Mouse (Mus musculus) erythroblast, embryonic 14.5 days (primary cell): ENCODE measurements around the gene Ankmy1. TPM values are rescaled to one million over a fixed set of nuclear protein-coding genes. Genes with fewer than 3 reads are reported as not detected.
A peak's percentile ranks its signal among the peaks of the same experiment; 100 is the strongest.

Source experiments
- H3K27me3 ChIP-seq: 2 replicates; pipeline ENCODE4 v1.6.1; 2012; ENCODE audit warnings: inconsistent platforms; ENCODE audit not compliant: control insufficient read depth
- H3K36me3 ChIP-seq: 2 replicates; pipeline ENCODE4 v1.6.1; 2012; ENCODE audit warnings: mild to moderate bottlenecking, inconsistent platforms; ENCODE audit not compliant: control insufficient read depth
- H3K4me1 ChIP-seq: 2 replicates; pipeline ENCODE4 v1.6.1; 2012; ENCODE audit warnings: inconsistent platforms; ENCODE audit not compliant: control insufficient read depth
- H3K4me3 ChIP-seq: replicated peaks from 2 replicates; pipeline ENCODE3; 2012; ENCODE audit warnings: moderate library complexity, mild to moderate bottlenecking, inconsistent platforms
- H3K9me3 ChIP-seq: 2 replicates; pipeline ENCODE4 v1.6.1; 2012; ENCODE audit warnings: low read length, inconsistent platforms, mixed read lengths; ENCODE audit not compliant: control insufficient read depth
- GATA1 ChIP-seq: IDR thresholded peaks from 2 replicates; pipeline ENCODE4 v1.6.1; 2012; ENCODE audit warnings: low read length, inconsistent platforms, mixed read lengths
- TAL1 ChIP-seq: IDR thresholded peaks from 3 replicates; pipeline ENCODE4 v1.6.1; 2012; ENCODE audit warnings: low read length, inconsistent platforms, mixed read lengths
- polyA plus RNA-seq: library from polyadenylated mRNA; stranded (reverse); fragments of >175 nt; gene quantifications from 2 replicates; pipeline ENCODE4 v1.2.3, GENCODE M21; 2012

Gene Ankmy1
- polyA plus RNA-seq, 1 experiment = not detected

DNA sequence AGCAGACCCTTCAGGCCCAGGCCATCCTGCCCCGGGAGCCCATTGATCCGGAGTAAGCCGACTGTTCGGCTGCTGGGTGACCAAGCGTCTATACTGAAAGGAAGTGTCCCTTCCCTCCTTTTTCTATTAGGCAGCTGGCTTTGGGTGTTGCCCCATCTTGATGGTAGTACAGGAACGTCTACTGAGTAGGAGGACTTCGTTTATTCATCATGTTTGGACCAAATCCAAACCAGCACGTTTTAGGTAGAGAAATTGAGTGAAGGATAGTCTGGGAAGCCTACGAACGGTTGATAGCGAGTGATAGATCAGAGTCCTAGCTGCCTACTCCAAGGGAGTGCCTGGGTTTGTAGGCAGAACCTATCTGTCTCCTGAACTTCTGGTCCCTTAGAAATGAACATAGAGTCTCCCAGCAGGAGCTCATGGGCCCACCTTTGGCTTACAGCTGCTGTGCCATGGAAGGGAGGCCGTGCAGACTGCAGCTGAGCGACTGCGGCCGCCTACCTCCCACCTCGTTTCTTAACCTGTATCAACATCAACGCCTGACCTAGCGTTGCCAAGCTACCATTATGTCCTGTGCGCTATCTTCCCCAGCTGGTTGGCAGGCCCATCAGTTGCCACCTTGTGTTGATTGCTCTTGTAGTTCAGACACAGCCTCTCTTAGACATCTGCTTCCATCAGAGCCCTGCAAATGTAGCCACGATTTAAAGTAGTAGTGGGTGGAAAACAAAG is 5.1 kb upstream of the Ankmy1 start:
- Histone ChIP-seq H3K4me1 (peaks cover 70% of the 10 kb centered on the region), H3K4me3 (peak overlapping the region; percentile 85), H3K27me3 (peaks cover 4% of the 10 kb centered on the region), H3K36me3 (no peaks in the 10 kb centered on the region; the same call in 1 of the 2 replicates), H3K9me3 (no peaks in the 10 kb centered on the region)
- TF ChIP-seq TAL1 (no peak), GATA1 (no peak)

DNA sequence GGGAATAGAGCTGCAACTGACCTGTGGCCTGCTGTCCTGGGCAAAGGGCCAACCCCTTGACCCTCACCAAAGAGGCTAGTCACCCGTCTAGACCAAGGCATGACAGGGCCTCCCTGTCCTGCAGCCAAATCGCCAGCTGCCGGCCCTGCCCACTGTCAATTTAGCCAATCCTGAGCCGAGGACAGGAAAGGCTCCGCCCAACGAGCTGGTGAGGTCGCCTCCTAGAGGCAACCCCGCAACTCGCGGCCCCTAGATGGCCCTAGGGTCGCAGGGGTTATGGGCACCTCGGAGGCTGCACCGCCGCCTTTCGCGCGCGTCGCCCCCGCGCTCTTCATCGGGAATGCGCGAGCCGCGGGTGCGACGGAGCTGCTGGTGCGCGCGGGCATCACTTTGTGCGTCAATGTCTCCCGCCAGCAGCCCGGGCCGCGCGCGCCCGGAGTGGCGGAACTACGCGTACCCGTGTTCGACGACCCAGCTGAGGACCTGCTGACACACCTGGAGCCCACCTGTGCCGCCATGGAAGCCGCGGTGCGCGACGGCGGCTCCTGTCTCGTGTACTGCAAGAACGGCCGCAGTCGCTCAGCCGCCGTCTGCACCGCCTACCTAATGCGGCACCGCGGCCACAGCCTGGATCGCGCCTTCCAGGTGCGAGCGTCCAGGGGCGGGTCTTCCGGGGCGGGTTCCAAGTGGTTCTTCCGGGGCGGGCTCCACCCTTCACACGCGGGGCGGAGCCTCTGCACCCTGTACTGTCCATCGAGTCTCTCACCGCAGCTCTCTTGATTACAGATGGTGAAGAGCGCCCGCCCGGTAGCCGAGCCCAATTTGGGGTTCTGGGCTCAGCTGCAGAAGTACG is 4.3 kb upstream of the Ankmy1 start, which contains the start of gene Dusp28:
Gene Dusp28 (plus strand): TSS at position 203 of the 853 bp plus-strand sequence.
- Histone ChIP-seq H3K9me3 (no peaks in the 10 kb centered on the region), H3K4me3 (peak within 1 kb of the TSS; percentile 85), H3K36me3 (no peaks in the 10 kb centered on the region), H3K4me1 (peaks cover 64% of the 10 kb centered on the region), H3K27me3 (peaks cover 11% of the 10 kb centered on the region)
- TF ChIP-seq TAL1 = no peak
- TF ChIP-seq GATA1 = no peak

- no peak overlapping the region for H3K4me3 ChIP-seq
- peaks cover 17% of the 10 kb centered on the region for H3K27me3 ChIP-seq
- H3K36me3 ChIP-seq = no peaks in the 10 kb centered on the region
- no peak for TF ChIP-seq GATA1
- TF ChIP-seq TAL1 = no peak
- no peaks in the 10 kb centered on the region for H3K9me3 ChIP-seq
- H3K4me1 ChIP-seq = peaks cover 53% of the 10 kb centered on the region
Observed at GRCm38 (mm10) chr1:92905703-92906310, 3.1 kb upstream of the Ankmy1 start.

DNA sequence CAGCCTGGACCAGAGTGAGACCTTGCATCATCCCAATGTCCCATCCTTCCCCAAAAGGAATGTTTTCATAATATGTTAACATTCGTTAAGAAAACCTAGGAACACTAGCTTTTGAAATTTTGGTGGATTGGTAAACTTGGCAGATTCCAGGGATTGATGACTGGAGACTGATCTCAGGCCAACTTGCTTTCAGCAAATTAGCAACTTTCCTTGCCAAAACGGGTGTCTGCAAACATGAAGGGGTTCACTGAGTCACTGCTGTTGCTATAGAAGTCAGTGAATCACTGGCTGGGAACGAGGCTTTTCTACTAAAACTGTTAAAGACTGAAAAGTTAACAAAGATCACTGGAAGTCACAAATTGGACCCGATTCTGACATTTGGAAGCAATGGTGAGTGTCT is 921 bp upstream of the Ankmy1 start:
- no peaks in the 10 kb centered on the region for H3K36me3 ChIP-seq
- H3K27me3 ChIP-seq = peaks cover 31% of the 10 kb centered on the region
- no peak overlapping the region for H3K4me3 ChIP-seq
- no peaks in the 10 kb centered on the region for H3K9me3 ChIP-seq
- TF ChIP-seq TAL1 (no peak), GATA1 (no peak)
- peaks cover 33% of the 10 kb centered on the region for H3K4me1 ChIP-seq

DNA sequence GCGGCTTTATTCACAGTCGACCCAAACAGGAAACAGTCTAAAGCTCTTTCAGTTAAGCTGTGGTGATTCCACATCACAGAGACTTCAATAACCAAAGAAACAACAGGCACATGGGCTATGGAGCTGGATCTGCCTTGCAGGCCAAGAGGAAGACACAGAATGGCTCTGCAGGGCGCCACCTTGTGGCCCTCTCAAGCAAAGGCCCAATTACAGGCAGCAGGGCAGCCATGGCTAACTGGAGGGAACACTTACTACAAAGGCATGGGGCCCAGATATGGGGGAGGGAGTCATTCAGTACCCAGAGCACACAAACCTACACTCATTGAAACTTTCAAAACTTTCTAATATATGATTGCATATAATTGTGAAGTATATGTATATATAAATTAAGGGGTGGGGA is 7.6 kb downstream of the Ankmy1 start:
- no peak for TF ChIP-seq GATA1
- no peak for TF ChIP-seq TAL1
- peaks cover 9% of the 10 kb centered on the region for H3K9me3 ChIP-seq
- H3K27me3 ChIP-seq = peaks cover 10% of the 10 kb centered on the region
- no peak overlapping the region for H3K4me3 ChIP-seq
- no peaks in the 10 kb centered on the region for H3K36me3 ChIP-seq
- no peaks in the 10 kb centered on the region for H3K4me1 ChIP-seq

DNA sequence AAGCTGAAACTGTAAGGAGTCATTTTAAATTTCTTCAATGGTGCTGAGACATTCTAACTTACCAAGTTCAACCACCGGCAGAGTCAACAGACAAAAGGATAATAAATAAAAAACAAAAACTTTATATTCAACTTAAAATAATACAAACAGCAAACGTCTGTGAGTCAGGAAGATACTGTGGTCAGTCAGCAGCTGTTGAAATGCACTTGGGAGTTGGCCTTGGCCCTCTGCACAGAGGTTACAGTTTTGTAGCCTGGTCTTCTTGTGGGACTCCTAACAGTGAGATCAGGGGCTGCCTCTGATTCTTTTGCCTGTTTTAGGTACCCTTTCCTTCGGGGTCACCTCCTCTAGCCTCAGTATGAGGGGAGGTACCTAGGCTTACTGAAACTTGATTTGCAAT is 8.8 kb downstream of the Ankmy1 start:
- no peaks in the 10 kb centered on the region for H3K36me3 ChIP-seq
- TF ChIP-seq TAL1 (no peak), GATA1 (no peak)
- H3K4me1 ChIP-seq = no peaks in the 10 kb centered on the region
- peaks cover 9% of the 10 kb centered on the region for H3K9me3 ChIP-seq
- H3K4me3 ChIP-seq = no peak overlapping the region
- H3K27me3 ChIP-seq = 0 out of 2 replicates have a peak, but pooled peaks cover 2% of the 10 kb centered on the region

DNA sequence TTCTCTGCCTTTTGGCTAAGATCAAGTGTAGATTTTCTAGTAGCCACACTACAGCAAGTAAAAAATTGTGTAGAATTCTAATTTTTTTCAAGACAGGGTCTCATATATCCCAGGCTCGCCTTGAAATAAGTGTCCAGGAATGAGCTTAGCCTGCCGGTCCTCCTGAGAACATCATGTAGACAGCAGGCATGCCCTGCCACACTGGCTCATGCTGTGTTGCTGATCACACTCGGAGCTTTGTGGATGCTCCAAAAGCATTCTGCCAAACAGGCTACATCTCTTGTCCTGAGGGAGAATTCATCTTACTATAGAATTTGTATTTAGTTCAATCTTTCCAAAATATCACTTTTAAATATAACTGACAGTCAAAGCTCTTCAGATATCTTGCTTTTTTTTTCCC is 9.9 kb downstream of the Ankmy1 start:
- peaks cover 9% of the 10 kb centered on the region for H3K9me3 ChIP-seq
- H3K27me3 ChIP-seq = no peaks in the 10 kb centered on the region
- H3K4me1 ChIP-seq = no peaks in the 10 kb centered on the region
- TF ChIP-seq GATA1 (no peak), TAL1 (no peak)
- H3K4me3 ChIP-seq = no peak overlapping the region
- no peaks in the 10 kb centered on the region for H3K36me3 ChIP-seq

DNA sequence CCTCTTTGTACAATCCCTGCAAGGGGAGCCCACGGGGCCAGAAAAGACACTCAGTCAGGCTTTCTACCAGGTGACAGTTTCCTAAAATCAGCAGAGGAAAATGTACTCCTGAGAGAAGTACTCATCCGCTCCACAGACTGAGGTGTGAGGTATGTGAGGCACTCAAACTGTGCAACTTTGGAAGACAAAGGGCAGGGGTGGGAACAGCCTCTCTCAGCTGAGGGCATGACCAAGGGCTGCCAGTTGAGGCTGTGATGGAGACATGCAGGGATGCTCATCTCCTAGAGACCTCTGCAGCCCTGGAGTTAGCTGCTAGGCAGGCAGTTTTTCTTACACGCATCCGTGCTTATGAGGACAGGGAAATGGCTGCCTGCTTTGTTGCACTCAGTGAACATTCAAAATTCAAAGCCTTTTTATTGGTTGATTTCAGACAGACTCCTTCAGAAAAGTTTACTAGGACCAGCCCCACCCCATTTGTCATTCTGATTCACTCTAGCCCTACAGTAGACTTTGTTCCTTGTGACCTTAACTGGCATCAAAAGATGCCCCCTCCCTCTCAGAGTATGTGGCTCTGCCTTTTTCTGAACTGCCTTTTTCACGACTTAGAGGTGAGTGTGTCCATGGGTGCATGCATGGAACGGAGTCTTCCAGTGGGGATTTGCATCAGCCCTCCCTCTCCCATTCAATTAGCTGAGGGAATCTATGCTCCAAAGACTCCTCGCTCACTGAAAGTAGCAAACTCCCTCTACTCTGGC is 13.6 kb downstream of the Ankmy1 start:
- peaks cover 9% of the 10 kb centered on the region for H3K9me3 ChIP-seq
- H3K36me3 ChIP-seq = no peaks in the 10 kb centered on the region
- no peaks in the 10 kb centered on the region for H3K4me1 ChIP-seq
- H3K27me3 ChIP-seq = no peaks in the 10 kb centered on the region
- H3K4me3 ChIP-seq = no peak overlapping the region
- no peak for TF ChIP-seq GATA1
- no peak for TF ChIP-seq TAL1

GRCm38 (mm10) chr1:92881982-92882381 is 20.7 kb downstream of the Ankmy1 start:
- H3K4me1 ChIP-seq = no peaks in the 10 kb centered on the region
- H3K9me3 ChIP-seq = no peaks in the 10 kb centered on the region
- TF ChIP-seq GATA1 = no peak
- H3K27me3 ChIP-seq = no peaks in the 10 kb centered on the region
- no peak overlapping the region for H3K4me3 ChIP-seq
- no peaks in the 10 kb centered on the region for H3K36me3 ChIP-seq
